Mouse (Mus musculus) liver, embryonic 11.5 days (tissue): Measurements from ENCODE around the gene Hps3. TPM values are rescaled to one million over a fixed set of nuclear protein-coding genes. Genes with fewer than 3 reads are reported as not detected.

Experiments
- ATAC-seq: fragments of 200-750 bp; cut with Nextera tagmentation; replicated peaks from 2 replicates; pipeline ENCODE4 v1.8.0; 2017; ENCODE audit warnings: moderate number of reproducible peaks, mild to moderate bottlenecking, moderate TSS enrichment, moderate library complexity; ENCODE audit not compliant: low FRiP score
- DNase-seq: peaks from one replicate; pipeline ENCODE4 v3.0.0-alpha.2; 2017; ENCODE audit warnings: low spot score
- H3K27ac ChIP-seq: fragments of 300-500 bp; sonication (generic); 2 replicates; pipeline ENCODE4 v1.5.1; 2014; ENCODE audit warnings: mild to moderate bottlenecking, low read depth, low read length, control low read depth
- H3K27me3 ChIP-seq: fragments of 300-500 bp; sonication (generic); replicated peaks from 2 replicates; pipeline ENCODE4 v1.6.1; 2014; ENCODE audit warnings: low read length, mixed read lengths; ENCODE audit not compliant: control insufficient read depth, insufficient read depth
- H3K36me3 ChIP-seq: fragments of 300-500 bp; sonication (generic); 2 replicates; pipeline ENCODE4 v1.6.1; 2014; ENCODE audit warnings: mild to moderate bottlenecking, low read length, moderate library complexity, mixed read lengths; ENCODE audit not compliant: control insufficient read depth, insufficient read depth
- H3K4me1 ChIP-seq: fragments of 300-500 bp; sonication (generic); replicated peaks from 2 replicates; pipeline ENCODE4 v1.6.1; 2014; ENCODE audit warnings: low read length, mixed read lengths; ENCODE audit not compliant: control insufficient read depth, insufficient read depth
- H3K4me2 ChIP-seq: fragments of 300-500 bp; sonication (generic); 2 replicates; pipeline ENCODE4 v1.6.1; 2014; ENCODE audit warnings: mild to moderate bottlenecking, control low read depth, moderate library complexity
- H3K4me3 ChIP-seq: fragments of 300-500 bp; sonication (generic); 2 replicates; pipeline ENCODE4 v1.5.1; 2014; ENCODE audit warnings: low read depth, low read length, control low read depth
- H3K9ac ChIP-seq: fragments of 300-500 bp; sonication (generic); 2 replicates; pipeline ENCODE4 v1.6.1; 2014; ENCODE audit warnings: low read depth, low read length, control low read depth
- H3K9me3 ChIP-seq: fragments of 300-500 bp; sonication (generic); 2 replicates; pipeline ENCODE4 v1.6.1; 2016; ENCODE audit warnings: low read length, inconsistent platforms, mixed read lengths; ENCODE audit not compliant: control insufficient read depth
- WGBS: fragments of 180-500 bp; shearing (Covaris S2); extraction: QIAGEN DNeasy Blood & Tissue Kit; methylation state at CpG from one replicate; pipeline ENCODE4 v1.1.7; 2014; 5-methylcytosine and 5-hydroxymethylcytosine counted together
- polyA plus RNA-seq: library from polyadenylated mRNA; unstranded; fragments of >200 nt; fragmentation: Nextera tagmentation; extraction: Ambion mirVana; gene quantifications from 2 replicates; pipeline ENCODE4 v1.2.1, GENCODE M21; 2014

Hps3 gene
- polyA plus RNA-seq, 1 experiment from 2014 or later = 10.4 TPM

DNA sequence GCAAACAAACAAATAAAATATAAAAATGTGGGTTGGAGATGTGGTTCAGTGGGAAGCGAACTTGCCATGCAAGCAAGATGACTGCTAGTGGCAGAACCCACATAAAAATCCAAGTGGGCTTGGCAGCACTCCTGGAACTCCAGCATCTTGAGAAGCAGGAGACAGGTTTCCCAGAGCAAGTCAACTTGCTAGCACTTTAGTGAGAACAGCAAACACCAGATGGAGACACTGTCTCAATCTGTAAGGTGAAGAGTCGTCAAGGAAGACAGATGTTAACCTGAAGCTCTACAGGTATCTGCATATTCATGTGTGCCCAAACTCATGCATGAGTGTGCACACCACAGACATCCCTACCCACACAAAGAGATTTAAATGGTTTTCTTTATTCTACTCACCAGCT lies 35.6 kb downstream of the Hps3 start:
- Histone ChIP-seq H3K36me3 (peaks cover 2% of the 10 kb centered on the region; the same call in 1 of the 2 replicates), H3K27me3 (no peaks in the 10 kb centered on the region), H3K9me3 (no peaks in the 10 kb centered on the region), H3K27ac (no peak overlapping the region), H3K9ac (no peak overlapping the region), H3K4me1 (no peaks in the 10 kb centered on the region), H3K4me3 (no peak overlapping the region), H3K4me2 (no peak overlapping the region)
- WGBS = 87% methylated on average over 2 of the region's 2 CpGs
- ATAC-seq (no peak), DNase-seq (no peak)

DNA sequence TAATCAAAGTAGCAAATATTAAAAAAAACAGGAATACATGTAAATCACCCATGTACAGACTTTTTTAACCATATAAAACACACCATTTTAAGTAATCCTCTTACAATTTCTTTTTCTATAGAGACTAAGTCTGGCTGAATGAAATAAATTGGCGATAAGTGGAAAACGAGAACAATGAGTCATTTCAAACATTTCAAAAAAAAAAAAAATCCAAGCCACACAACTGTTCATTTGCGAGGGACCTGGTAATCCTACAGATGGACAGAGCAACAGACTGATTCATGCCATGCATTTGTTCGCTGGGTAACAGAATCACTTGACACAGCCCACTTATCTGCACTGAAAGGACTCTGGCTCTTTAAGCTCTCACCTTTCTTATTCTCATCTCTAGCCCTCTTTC lies 42.7 kb downstream of the Hps3 start:
- 81% methylated on average over 4 of the region's 4 CpGs for WGBS
- Histone ChIP-seq H3K4me1 (no peaks in the 10 kb centered on the region), H3K9me3 (no peaks in the 10 kb centered on the region), H3K9ac (no peak overlapping the region), H3K27me3 (no peaks in the 10 kb centered on the region), H3K4me3 (no peak overlapping the region), H3K27ac (no peak overlapping the region), H3K36me3 (no peaks in the 10 kb centered on the region), H3K4me2 (no peak overlapping the region)
- DNase-seq (no peak), ATAC-seq (no peak)

GRCm38 (mm10) chr3:19990031-19990430 lies 45.1 kb downstream of the Hps3 start:
- Histone ChIP-seq H3K4me2 (no peak overlapping the region), H3K9ac (no peak overlapping the region), H3K4me1 (no peaks in the 10 kb centered on the region), H3K27me3 (no peaks in the 10 kb centered on the region), H3K36me3 (no peaks in the 10 kb centered on the region), H3K27ac (no peak overlapping the region), H3K4me3 (no peak overlapping the region), H3K9me3 (no peaks in the 10 kb centered on the region)
- 72% methylated on average over 3 of the region's 3 CpGs for WGBS
- DNase-seq (no peak), ATAC-seq (no peak)

GRCm38 (mm10) chr3:19986123-19986522 lies 49.0 kb downstream of the Hps3 start:
- ATAC-seq = no peak
- 53% methylated on average over 3 of the region's 3 CpGs for WGBS
- no peaks in the 10 kb centered on the region for H3K36me3 ChIP-seq

DNA sequence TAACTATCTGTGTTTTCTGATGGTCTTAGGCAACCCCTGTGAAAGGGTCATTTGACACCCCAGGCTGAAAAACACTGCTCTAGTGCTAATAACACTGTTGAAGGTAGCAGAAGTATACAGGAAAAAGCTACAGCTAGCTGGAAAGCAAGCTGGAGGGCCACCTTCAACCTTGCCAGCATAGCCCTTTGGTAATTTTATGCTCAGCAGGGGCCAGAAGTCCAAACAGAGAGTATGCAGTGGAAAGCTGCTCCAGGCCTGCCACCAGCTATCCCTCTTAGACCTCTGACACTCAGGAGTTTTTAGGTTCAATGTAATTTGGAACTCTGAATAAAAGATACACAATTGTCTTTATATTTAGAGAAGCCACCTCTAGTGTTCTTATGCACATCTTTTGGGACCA lies 52.3 kb downstream of the Hps3 start:
- ATAC-seq (no peak), DNase-seq (no peak)
- no peak overlapping the region for H3K9ac ChIP-seq
- no peaks in the 10 kb centered on the region for H3K27me3 ChIP-seq
- H3K27ac ChIP-seq = no peak overlapping the region
- no peaks in the 10 kb centered on the region for H3K9me3 ChIP-seq
- H3K4me3 ChIP-seq = no peak overlapping the region
- no peaks in the 10 kb centered on the region for H3K4me1 ChIP-seq
- H3K4me2 ChIP-seq = no peak overlapping the region
- H3K36me3 ChIP-seq = no peaks in the 10 kb centered on the region

More at GRCm38 (mm10) chr3:19986123-19986522, 49.0 kb downstream of the Hps3 start:
- Histone ChIP-seq H3K9ac (no peak overlapping the region), H3K27ac (no peak overlapping the region), H3K4me3 (no peak overlapping the region), H3K9me3 (no peaks in the 10 kb centered on the region), H3K27me3 (no peaks in the 10 kb centered on the region), H3K4me1 (no peaks in the 10 kb centered on the region), H3K4me2 (no peak overlapping the region)
- no peak for DNase-seq

DNA sequence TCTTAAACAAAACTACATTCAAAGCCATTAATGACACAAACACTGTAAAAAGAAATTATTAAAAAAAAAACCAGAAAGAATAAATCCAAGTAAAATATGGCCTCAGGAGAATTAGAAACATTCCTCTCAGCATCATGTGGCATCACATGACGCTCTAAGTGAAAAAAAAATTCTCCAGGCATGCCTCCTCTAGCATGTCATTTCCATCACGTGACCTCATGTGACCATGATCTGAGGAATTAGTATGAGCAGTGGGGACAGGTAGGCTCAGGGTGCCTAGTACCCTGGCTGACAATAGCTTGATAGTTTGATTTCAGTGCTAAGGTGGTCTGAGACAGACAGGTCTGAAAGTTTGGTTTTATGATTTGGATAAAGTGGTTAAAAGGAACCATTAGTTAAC lies 54.0 kb downstream of the Hps3 start:
- no peaks in the 10 kb centered on the region for H3K36me3 ChIP-seq
- H3K4me3 ChIP-seq = no peak overlapping the region
- no peak for DNase-seq
- H3K9ac ChIP-seq = no peak overlapping the region
- H3K27ac ChIP-seq = no peak overlapping the region
- H3K9me3 ChIP-seq = no peaks in the 10 kb centered on the region
- H3K4me1 ChIP-seq = no peaks in the 10 kb centered on the region
- no peak for ATAC-seq
- WGBS = 74% methylated on average over 2 of the region's 2 CpGs
- no peak overlapping the region for H3K4me2 ChIP-seq
- no peaks in the 10 kb centered on the region for H3K27me3 ChIP-seq

DNA sequence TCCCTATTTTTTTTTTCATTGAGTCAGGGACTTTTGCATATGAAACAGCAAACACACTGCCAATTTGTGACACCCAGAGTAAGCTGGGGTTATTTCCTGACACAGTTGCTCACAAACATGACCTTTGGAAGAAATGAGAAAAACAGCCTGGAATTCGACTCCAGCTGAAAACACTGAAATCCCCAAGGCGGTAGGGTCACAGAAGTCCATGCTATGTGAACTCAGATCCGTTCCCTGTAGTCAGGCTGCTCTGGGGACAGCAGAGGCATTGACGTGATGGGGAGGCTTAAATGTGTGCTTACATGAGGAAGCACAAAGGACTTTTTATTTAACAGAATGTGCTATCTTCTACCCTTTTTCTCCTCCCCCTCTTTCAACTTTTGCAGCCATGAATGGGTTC lies 56.6 kb downstream of the Hps3 start:
- Histone ChIP-seq H3K4me3 (no peak overlapping the region), H3K27ac (no peak overlapping the region)
- ATAC-seq = no peak; the same call in 1 of the 2 replicates

GRCm38 (mm10) chr3:19966072-19966471 lies 69.0 kb downstream of the Hps3 start:
- Histone ChIP-seq H3K4me3 (no peak overlapping the region), H3K36me3 (no peaks in the 10 kb centered on the region), H3K27me3 (no peaks in the 10 kb centered on the region), H3K4me2 (no peak overlapping the region), H3K27ac (no peak overlapping the region), H3K4me1 (no peaks in the 10 kb centered on the region), H3K9ac (no peak overlapping the region), H3K9me3 (no peaks in the 10 kb centered on the region)
- 84% methylated on average over 4 of the region's 4 CpGs for WGBS
- no peak for ATAC-seq
- no peak for DNase-seq

More for the DNA sequence above, 56.6 kb downstream of the Hps3 start:
- no peaks in the 10 kb centered on the region for H3K4me1 ChIP-seq
- H3K9me3 ChIP-seq = no peaks in the 10 kb centered on the region
- DNase-seq = no peak
- no peak overlapping the region for H3K4me2 ChIP-seq
- H3K36me3 ChIP-seq = no peaks in the 10 kb centered on the region
- WGBS = 56% methylated on average over 4 of the region's 4 CpGs
- H3K9ac ChIP-seq = no peak overlapping the region
- no peaks in the 10 kb centered on the region for H3K27me3 ChIP-seq

DNA sequence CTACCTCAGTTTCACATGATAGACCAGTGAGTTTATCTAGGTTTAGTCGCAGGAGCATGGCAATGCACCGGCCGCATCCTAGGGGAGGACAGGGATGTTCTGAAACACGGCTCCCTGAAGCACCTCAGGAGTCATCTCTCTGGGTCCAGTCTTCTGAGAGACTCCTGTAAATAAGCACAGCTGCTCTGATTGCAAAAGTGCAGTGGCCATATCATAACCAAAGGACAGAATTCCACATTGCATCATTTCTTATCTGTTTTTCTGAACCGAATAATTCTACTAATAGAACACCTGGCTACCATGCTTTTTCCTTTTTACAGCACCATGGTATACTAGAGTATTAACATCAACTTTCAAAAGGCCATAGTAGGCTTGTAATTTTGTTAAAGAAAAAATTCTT lies 69.9 kb downstream of the Hps3 start:
- Histone ChIP-seq H3K9ac (no peak overlapping the region), H3K9me3 (no peaks in the 10 kb centered on the region), H3K27ac (no peak overlapping the region), H3K4me3 (no peak overlapping the region), H3K4me2 (no peak overlapping the region), H3K4me1 (no peaks in the 10 kb centered on the region), H3K27me3 (no peaks in the 10 kb centered on the region), H3K36me3 (no peaks in the 10 kb centered on the region)
- no peak for ATAC-seq
- whole genome bisulfite sequencing = 78% methylated on average over 5 of the region's 5 CpGs
- no peak for DNase-seq
